Mouse (Mus musculus) heart, postnatal 4 days (tissue): ENCODE data around the gene Ubp1. TPM values are rescaled to one million over a fixed set of nuclear protein-coding genes. Genes with fewer than 3 reads are reported as not detected.
A peak's percentile ranks its signal among the peaks of the same experiment; 100 is the strongest.

Experiments
- DNase-seq: peaks from one replicate; pipeline ENCODE4 v3.0.0; 2021
- total RNA-seq, 2 experiments: library from RNA; stranded (reverse); gene quantifications; 2 replicates each; pipeline ENCODE4 v1.2.3; 2021

The Ubp1 gene
- total RNA-seq, 2 experiments from 2014 or later: 39.1 to 39.8 TPM

- DNase-seq: no peak
These were observed 39.3 kb downstream of the Ubp1 start for GRCm38 (mm10) chr9:113970041-113970440.

GRCm38 (mm10) chr9:113971615-113972014, 40.9 kb downstream of the Ubp1 start:
- DNase-seq: no peak

- DNase-seq: no peak
These were observed 43.1 kb downstream of the Ubp1 start for GRCm38 (mm10) chr9:113973857-113974256.

GRCm38 (mm10) chr9:113974945-113975344, 44.2 kb downstream of the Ubp1 start:
- DNase-seq: no peak

DNA sequence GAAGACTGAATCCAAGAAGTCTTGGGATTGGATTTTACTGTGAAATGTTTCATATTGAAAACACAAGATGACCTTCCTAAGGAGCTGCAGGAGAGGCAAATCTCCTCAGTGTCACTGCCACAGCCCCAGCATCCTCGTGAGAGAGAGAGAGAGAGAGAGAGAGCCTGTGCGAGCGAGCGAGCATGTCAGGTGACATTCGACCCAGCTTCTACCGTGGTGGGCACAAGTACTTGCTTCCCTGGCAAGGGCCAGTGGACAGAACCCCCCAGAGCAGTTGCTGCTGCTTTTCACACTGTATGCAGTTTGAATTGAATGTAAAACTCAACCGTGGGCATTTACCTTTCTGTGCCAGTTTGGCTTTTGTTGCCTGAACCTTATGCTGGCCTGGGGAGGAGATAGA, 44.7 kb downstream of the Ubp1 start:
- DNase-seq: no peak

GRCm38 (mm10) chr9:113976264-113976663, 45.5 kb downstream of the Ubp1 start:
- no peak for DNase-seq

DNA sequence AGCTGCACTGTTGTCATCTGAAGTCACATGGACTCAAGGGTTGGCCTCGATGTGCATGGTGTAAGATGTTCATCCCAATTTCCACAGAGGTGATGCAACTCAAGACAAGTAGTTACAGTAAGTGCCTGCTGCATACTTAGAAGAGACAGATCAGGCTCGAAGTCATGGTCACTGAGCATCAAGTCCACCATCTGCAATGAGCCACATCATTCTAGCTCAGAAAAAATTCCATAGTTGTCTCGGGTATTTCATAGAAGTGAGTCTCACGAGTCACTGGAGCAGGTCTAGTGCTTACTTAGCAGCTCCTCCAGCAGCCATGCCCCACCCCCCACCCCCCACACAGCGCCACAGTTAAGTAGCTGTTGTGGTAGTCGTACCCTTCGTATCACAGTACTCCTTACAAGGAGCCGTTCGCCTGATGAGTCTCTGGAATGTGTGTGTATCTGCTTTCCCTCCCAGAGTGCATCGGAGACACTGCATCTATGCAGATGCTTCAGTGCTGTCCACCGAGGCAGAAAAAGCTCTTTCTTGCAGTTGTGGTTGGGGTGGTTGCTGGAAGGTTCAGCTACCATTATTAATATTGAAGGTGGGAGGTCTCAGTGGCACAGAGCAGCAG, 46.6 kb downstream of the Ubp1 start:
- DNase-seq: no peak

GRCm38 (mm10) chr9:113978656-113979055, 47.9 kb downstream of the Ubp1 start:
- no peak for DNase-seq

GRCm38 (mm10) chr9:113979356-113979755, 48.6 kb downstream of the Ubp1 start:
- DNase-seq: no peak

- DNase-seq: peak; percentile 54
These were observed 50.6 kb downstream of the Ubp1 start for GRCm38 (mm10) chr9:113981099-113981880.

- no peak for DNase-seq
These were observed 51.7 kb downstream of the Ubp1 start for GRCm38 (mm10) chr9:113982451-113982850.

DNA sequence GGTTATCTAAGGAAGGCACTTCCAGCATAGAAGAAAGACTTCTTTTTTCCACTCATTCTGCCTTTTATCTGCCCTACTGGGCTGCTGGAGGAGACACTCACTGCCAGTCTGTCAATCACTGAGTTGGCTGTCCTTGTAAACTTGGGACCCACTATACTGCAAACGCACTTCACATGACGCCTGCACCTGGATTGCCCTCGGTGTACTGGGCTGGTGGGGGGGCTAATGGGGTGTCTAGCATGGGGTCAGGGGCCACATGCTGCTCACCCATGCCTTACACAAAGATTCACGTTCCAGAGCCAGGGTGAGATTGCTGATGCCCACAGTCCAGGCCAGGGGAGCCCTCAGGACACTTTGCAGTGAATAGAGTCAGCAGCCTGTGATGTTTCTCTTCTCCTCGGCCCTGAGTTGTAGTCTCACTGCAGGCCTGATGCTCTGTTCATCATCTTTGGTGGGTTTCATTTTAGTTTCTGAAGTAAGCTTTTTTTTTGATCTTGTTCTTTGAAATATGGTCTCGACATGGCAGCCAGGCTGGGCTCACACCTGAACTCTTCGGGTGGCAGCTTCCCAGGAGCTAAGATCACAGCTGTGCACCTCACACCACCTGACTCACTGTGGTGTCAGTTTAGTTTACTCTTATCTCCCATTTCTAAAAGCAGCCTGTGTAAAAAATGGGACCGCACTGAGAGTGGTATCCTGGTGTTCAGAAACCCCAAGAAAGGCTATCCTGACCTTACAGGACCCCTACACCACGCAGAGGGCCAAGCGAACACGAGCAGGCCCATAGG, 52.3 kb downstream of the Ubp1 start:
- DNase-seq: no peak

DNA sequence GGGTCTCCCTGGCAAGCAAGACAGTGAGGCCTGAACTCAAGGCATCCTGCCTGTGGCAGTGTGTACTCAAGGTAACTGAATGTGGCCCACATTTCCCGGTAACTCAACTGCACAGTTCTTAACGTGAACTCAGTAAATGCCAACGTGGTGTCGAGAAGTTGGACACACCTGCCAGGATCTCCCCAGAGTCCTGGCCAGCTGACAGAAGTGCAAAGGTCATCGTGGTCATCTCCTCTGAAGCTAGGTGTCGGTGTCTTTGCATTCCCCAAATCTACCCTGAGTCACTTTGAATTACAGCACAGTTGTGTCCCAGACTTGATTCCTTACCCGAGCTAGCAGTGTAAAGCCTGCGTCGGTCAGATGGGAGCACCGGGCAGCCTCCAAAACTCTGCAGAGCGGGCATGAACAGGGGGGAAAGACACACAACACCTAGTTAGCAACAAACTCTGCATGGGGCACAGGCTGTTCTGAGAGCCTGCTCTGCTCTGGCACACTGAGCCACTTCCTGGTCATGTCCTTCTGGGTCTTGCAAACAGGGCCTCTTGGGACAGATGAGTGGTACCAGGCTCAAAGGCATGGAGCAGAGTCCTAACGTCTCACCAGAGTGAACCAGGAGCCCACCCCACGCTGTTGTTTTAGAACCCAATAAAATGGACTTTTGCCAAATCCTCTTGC, 54.3 kb downstream of the Ubp1 start:
- no peak for DNase-seq

- DNase-seq: peak; percentile 90
These were observed 60.0 kb downstream of the Ubp1 start for GRCm38 (mm10) chr9:113990547-113991248.

- DNase-seq: no peak
These were observed 62.1 kb downstream of the Ubp1 start for GRCm38 (mm10) chr9:113992810-113993209.

DNA sequence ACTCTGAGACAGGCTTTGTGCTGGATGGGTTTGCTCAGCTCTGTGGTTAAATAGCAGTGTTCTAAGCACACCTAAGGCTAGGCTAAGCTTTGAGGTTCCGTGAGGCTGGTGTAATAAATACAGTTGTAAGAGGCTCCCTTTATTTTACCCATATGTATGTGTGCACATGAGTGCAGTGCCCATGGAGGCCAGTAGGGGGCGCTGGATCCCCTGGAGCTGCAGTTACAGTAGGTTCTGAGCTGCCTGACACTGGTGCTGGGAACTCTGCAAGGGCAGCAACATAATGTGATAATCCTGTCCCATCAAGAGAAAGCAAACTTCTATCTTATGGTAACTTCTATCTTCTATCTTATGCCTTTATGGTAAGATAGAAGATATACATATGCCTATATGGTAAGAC, 67.6 kb downstream of the Ubp1 start:
- no peak for DNase-seq

- no peak for DNase-seq
These were observed 76.1 kb downstream of the Ubp1 start for GRCm38 (mm10) chr9:114006801-114007200.

- DNase-seq: no peak
These were observed 77.2 kb downstream of the Ubp1 start for GRCm38 (mm10) chr9:114007850-114008350.

- DNase-seq: no peak
These were observed 78.8 kb downstream of the Ubp1 start for GRCm38 (mm10) chr9:114009526-114009925.

- no peak for DNase-seq
These were observed 80.5 kb downstream of the Ubp1 start for GRCm38 (mm10) chr9:114011203-114011602.

- DNase-seq: no peak
These were observed 83.3 kb downstream of the Ubp1 start for GRCm38 (mm10) chr9:114014034-114014433.

GRCm38 (mm10) chr9:114015724-114016123, 85.0 kb downstream of the Ubp1 start:
- DNase-seq: peak; percentile 14
